Mouse (Mus musculus): Measurements from ENCODE around the gene Grik4. TPM values are rescaled to one million over a fixed set of nuclear protein-coding genes. Genes with fewer than 3 reads are reported as not detected.

The Grik4 gene
- polyA plus RNA-seq, 1 experiment from 2014 or later, result 1.2 TPM

DNA sequence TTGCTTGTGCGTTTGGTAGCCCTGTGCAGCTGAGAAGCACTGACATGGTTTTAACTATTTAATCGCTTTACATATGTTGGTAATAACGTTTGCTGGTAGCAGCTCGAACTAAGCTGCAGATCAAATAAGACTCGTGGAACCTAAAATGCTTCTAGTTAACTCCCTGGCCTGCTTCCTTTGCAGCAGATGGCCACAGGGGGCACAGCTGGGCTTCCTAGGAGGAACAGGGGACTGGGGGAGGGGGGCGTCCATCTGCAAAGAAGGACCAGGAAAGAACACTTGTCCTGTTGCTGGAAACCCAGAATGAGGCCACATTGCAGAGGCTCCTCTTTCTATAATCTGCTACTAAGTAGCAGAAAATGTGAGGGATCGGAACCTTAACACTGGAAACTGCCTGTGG is 24.1 kb downstream of the Grik4 start:
- Histone ChIP-seq H3K4me2 (no peak overlapping the region), H3K4me1 (ENCODE audit: control insufficient read depth, insufficient read depth, low read length) (peaks cover 5% of the 10 kb centered on the region; the same call in 1 of the 2 replicates), H3K36me3 (ENCODE audit: control insufficient read depth, insufficient read depth, low read length) (no peaks in the 10 kb centered on the region), H3K27me3 (ENCODE audit: control insufficient read depth, insufficient read depth, low read length) (no peaks in the 10 kb centered on the region), H3K9me3 (ENCODE audit: control insufficient read depth, low read length) (no peaks in the 10 kb centered on the region), H3K27ac (ENCODE audit: low read depth, low read length) (no peak overlapping the region), H3K4me3 (ENCODE audit: low read depth, low read length) (no peak overlapping the region), H3K9ac (ENCODE audit: low read length) (no peak overlapping the region)
- ATAC-seq (ENCODE audit: low FRiP score) (no peak), DNase-seq (ENCODE audit: low spot score, missing footprints) (no peak)
- 46% methylated on average over 7 of the region's 7 CpGs for WGBS

DNA sequence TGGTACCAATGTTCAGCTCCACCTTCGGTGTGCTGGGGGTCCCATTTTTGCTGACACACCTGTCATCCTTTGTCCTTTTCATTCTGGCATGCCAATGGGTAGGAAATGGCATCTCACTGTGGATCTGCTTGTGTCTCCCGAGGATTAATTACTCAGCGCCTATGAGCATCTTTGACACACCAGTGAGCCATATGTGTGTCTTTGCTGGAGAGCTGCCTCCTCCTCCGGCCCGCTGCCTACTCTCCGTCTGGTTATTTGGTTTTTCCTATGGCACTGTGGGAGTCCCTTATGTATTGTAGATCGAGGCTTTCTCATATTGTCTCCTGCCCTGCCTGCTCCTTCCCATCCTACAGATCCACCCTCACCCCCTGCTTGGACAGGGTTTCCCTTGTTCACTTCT is 26.4 kb downstream of the Grik4 start:
- Histone ChIP-seq H3K27me3 (ENCODE audit: control insufficient read depth, insufficient read depth, low read length) (no peaks in the 10 kb centered on the region), H3K4me3 (ENCODE audit: low read depth, low read length) (no peak overlapping the region), H3K4me2 (no peak overlapping the region), H3K4me1 (ENCODE audit: control insufficient read depth, insufficient read depth, low read length) (peaks cover 5% of the 10 kb centered on the region; the same call in 1 of the 2 replicates), H3K27ac (ENCODE audit: low read depth, low read length) (no peak overlapping the region), H3K36me3 (ENCODE audit: control insufficient read depth, insufficient read depth, low read length) (no peaks in the 10 kb centered on the region), H3K9ac (ENCODE audit: low read length) (no peak overlapping the region), H3K9me3 (ENCODE audit: control insufficient read depth, low read length) (no peaks in the 10 kb centered on the region)
- 80% methylated on average over 7 of the region's 7 CpGs for WGBS
- no peak for ATAC-seq (ENCODE audit: low FRiP score)
- DNase-seq (ENCODE audit: low spot score, missing footprints), result no peak

DNA sequence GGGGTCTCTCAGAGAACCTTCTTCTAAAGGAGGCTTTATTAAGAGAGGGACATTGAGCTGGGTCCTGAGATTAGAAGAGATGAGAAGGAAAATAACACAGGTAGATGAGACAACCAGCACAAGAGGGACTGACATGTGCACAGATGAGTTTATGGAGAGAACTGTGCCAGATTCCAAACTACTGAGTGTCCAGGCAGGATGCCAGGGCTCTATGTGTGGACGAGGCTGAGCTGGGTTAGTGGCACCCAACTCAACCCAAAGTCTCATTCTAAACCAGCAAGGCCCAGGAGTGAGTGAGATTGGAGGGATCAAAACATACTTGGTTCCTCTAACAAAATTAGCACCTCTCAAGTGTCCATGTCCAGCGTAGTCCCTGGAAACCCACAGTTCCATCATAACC is 31.1 kb downstream of the Grik4 start:
- Histone ChIP-seq H3K4me2 (no peak overlapping the region), H3K9ac (ENCODE audit: low read length) (no peak overlapping the region), H3K36me3 (ENCODE audit: control insufficient read depth, insufficient read depth, low read length) (no peaks in the 10 kb centered on the region), H3K27ac (ENCODE audit: low read depth, low read length) (no peak overlapping the region), H3K9me3 (ENCODE audit: control insufficient read depth, low read length) (no peaks in the 10 kb centered on the region), H3K4me1 (ENCODE audit: control insufficient read depth, insufficient read depth, low read length) (peaks cover 2% of the 10 kb centered on the region; the same call in 1 of the 2 replicates), H3K27me3 (ENCODE audit: control insufficient read depth, insufficient read depth, low read length) (no peaks in the 10 kb centered on the region), H3K4me3 (ENCODE audit: low read depth, low read length) (no peak overlapping the region)
- ATAC-seq (ENCODE audit: low FRiP score) (no peak), DNase-seq (ENCODE audit: low spot score, missing footprints) (no peak)
- WGBS, result 86% methylated on average over 2 of the region's 2 CpGs

GRCm38 (mm10) chr9:42908657-42909313 is 35.5 kb downstream of the Grik4 start:
- Histone ChIP-seq H3K4me2 (no peak overlapping the region), H3K27ac (ENCODE audit: low read depth, low read length) (no peak overlapping the region), H3K27me3 (ENCODE audit: control insufficient read depth, insufficient read depth, low read length) (no peaks in the 10 kb centered on the region), H3K4me3 (ENCODE audit: low read depth, low read length) (no peak overlapping the region), H3K9ac (ENCODE audit: low read length) (no peak overlapping the region), H3K36me3 (ENCODE audit: control insufficient read depth, insufficient read depth, low read length) (no peaks in the 10 kb centered on the region), H3K9me3 (ENCODE audit: control insufficient read depth, low read length) (no peaks in the 10 kb centered on the region), H3K4me1 (ENCODE audit: control insufficient read depth, insufficient read depth, low read length) (peaks cover 17% of the 10 kb centered on the region)
- WGBS, result 55% methylated on average over 8 of the region's 8 CpGs
- ATAC-seq (ENCODE audit: low FRiP score), result no peak
- DNase-seq (ENCODE audit: low spot score, missing footprints), result peak; percentile 70

- Histone ChIP-seq H3K4me1 (ENCODE audit: control insufficient read depth, insufficient read depth, low read length) (peaks cover 17% of the 10 kb centered on the region), H3K36me3 (ENCODE audit: control insufficient read depth, insufficient read depth, low read length) (no peaks in the 10 kb centered on the region), H3K9ac (ENCODE audit: low read length) (0 out of 2 replicates have a peak overlapping the region, but pooled peaks have one; percentile 24), H3K27me3 (ENCODE audit: control insufficient read depth, insufficient read depth, low read length) (no peaks in the 10 kb centered on the region), H3K4me2 (no peak overlapping the region), H3K4me3 (ENCODE audit: low read depth, low read length) (no peak overlapping the region), H3K9me3 (ENCODE audit: control insufficient read depth, low read length) (no peaks in the 10 kb centered on the region), H3K27ac (ENCODE audit: low read depth, low read length) (no peak overlapping the region)
- peak; percentile 52; the same call in 1 of the 2 replicates for ATAC-seq (ENCODE audit: low FRiP score)
- DNase-seq (ENCODE audit: low spot score, missing footprints), result no peak
- WGBS, result 28% methylated on average over 3 of the region's 3 CpGs
Measured at GRCm38 (mm10) chr9:42906995-42907394, 37.3 kb downstream of the Grik4 start.

DNA sequence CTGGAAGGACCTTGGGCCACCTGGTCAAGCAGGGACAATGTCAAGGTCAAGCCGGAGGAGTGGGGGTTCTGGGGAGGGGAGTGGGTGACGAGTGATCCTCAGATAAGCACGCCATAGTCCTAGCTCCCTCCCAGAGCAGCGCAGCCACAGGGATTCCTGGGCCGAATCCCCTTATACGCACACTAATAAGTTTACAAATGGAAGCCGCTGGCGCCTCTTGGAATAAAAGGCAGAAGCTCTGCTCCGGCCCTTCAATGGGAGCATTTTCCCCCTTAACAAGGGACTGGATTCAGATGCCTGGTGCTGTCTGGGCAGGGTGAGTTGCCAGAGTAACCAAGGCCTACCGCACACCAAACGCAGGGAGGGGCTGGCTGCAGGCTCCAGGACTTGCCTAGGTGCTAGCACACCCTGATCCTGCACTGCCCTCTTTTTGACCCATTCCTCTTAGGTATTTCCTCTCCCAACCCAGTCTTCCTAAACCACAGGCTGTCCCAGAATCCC is 46.2 kb downstream of the Grik4 start:
- 2% methylated on average over 11 of the region's 11 CpGs for WGBS

DNA sequence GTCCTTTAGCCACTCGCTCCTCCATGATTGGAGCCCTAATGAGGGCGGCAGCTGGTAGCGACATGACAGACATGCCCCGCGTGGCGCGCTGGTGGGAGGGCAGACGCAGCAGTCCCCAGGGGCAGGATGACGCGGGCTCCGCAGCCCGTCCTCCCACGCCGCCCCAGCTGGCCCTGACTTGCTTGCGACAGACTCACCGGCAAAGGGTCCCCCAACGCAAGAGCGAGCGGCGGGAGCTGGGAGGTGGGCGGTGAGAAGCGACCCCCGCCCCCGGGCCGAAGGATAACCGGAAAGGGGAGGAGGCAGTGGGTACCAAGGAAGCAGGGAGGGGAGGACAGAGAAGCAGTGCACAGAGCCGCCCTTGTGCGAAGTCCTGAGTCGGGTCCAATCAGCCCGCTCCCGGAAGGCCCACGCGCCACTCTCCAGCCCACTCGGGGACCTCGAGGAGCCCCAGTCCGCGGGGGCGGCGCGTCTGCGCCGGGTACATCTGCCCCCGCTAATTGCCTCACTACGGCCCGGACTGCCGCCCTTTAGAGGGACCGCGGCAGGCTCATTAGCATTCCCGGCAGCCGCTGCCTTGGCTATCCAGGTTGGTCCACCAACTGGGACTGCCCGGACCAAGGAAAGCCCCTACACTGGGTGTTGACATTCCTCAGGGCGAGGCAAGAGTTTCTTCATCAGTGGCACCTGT is 46.8 kb downstream of the Grik4 start:
- Histone ChIP-seq H3K9ac (ENCODE audit: low read length) (peak overlapping the region; percentile 68), H3K4me3 (ENCODE audit: low read depth, low read length) (peak overlapping the region; percentile 44), H3K27ac (ENCODE audit: low read depth, low read length) (peak overlapping the region; percentile 70), H3K36me3 (ENCODE audit: control insufficient read depth, insufficient read depth, low read length) (no peaks in the 10 kb centered on the region), H3K9me3 (ENCODE audit: control insufficient read depth, low read length) (no peaks in the 10 kb centered on the region), H3K4me2 (peak overlapping the region; percentile 96), H3K27me3 (ENCODE audit: control insufficient read depth, insufficient read depth, low read length) (peaks cover 2% of the 10 kb centered on the region; the same call in 1 of the 2 replicates), H3K4me1 (ENCODE audit: control insufficient read depth, insufficient read depth, low read length) (peaks cover 25% of the 10 kb centered on the region)
- under 1% methylated on average over 43 of the region's 52 CpGs for WGBS
- ATAC-seq (ENCODE audit: low FRiP score), result peak; percentile 82
- peak; percentile 97 for DNase-seq (ENCODE audit: low spot score, missing footprints)

More for the DNA sequence above, 46.2 kb downstream of the Grik4 start:
- peak overlapping the region; percentile 70 for H3K27ac ChIP-seq (ENCODE audit: low read depth, low read length)
- H3K4me1 ChIP-seq (ENCODE audit: control insufficient read depth, insufficient read depth, low read length), result peaks cover 25% of the 10 kb centered on the region
- no peaks in the 10 kb centered on the region for H3K9me3 ChIP-seq (ENCODE audit: control insufficient read depth, low read length)
- peak; percentile 60 for ATAC-seq (ENCODE audit: low FRiP score)
- H3K9ac ChIP-seq (ENCODE audit: low read length), result peak overlapping the region; percentile 68
- no peaks in the 10 kb centered on the region for H3K36me3 ChIP-seq (ENCODE audit: control insufficient read depth, insufficient read depth, low read length)
- H3K4me3 ChIP-seq (ENCODE audit: low read depth, low read length), result peak overlapping the region; percentile 44
- H3K4me2 ChIP-seq, result peak overlapping the region; percentile 96
- peaks cover 2% of the 10 kb centered on the region; the same call in 1 of the 2 replicates for H3K27me3 ChIP-seq (ENCODE audit: control insufficient read depth, insufficient read depth, low read length)
- peak; percentile 96 for DNase-seq (ENCODE audit: low spot score, missing footprints)

DNA sequence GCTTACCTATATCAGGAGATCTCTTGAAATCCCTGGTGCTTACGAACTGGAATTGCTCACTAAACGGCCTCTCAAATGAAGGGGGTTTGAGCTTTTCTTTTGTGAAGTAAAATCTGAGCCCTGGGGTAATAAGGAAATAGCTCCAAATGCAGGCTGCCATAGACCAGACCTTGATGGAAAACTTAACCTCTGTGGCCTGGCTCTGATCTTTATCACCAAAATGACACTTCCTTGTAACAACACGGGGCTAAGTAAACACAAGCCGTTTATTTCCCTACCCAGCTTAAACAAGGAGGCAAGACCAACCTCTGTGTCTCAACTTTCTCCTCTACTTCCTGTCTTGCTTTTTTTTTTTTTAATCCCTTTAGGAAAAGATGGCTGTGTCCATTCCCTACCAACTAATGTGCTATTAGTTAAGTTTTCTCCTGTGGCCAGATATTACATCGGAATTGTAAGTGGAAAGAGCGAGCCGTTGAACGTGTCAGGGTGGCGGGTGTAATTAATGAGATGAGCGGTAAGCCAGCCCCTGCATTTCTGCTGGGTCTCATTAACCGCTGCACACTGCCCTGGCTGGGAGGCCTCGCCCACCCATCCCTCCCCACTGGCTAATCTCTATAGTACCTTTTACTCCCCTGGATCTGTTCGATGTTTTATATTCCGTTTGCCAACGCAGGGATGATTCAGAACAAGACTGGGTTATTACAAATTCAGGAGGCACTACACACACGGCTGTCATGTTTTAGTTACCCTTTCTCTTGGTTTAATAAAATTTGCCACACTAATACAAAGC is 47.7 kb downstream of the Grik4 start:
- peak overlapping the region; percentile 44 for H3K4me3 ChIP-seq (ENCODE audit: low read depth, low read length)
- H3K27me3 ChIP-seq (ENCODE audit: control insufficient read depth, insufficient read depth, low read length), result peaks cover 2% of the 10 kb centered on the region; the same call in 1 of the 2 replicates
- peaks cover 25% of the 10 kb centered on the region for H3K4me1 ChIP-seq (ENCODE audit: control insufficient read depth, insufficient read depth, low read length)
- H3K27ac ChIP-seq (ENCODE audit: low read depth, low read length), result no peak overlapping the region; the same call in 1 of the 2 replicates
- H3K9ac ChIP-seq (ENCODE audit: low read length), result no peak overlapping the region; the same call in 1 of the 2 replicates
- no peaks in the 10 kb centered on the region for H3K36me3 ChIP-seq (ENCODE audit: control insufficient read depth, insufficient read depth, low read length)
- no peaks in the 10 kb centered on the region for H3K9me3 ChIP-seq (ENCODE audit: control insufficient read depth, low read length)
- ATAC-seq (ENCODE audit: low FRiP score) (peak; percentile 43), DNase-seq (ENCODE audit: low spot score, missing footprints) (peak; percentile 90)
- peak overlapping the region; percentile 96 for H3K4me2 ChIP-seq
- 4% methylated on average over 16 of the region's 16 CpGs for WGBS
